Mouse (Mus musculus) stomach, postnatal 0 days (tissue): Measurements from ENCODE around the gene Rps6ka1.

Experiments used
- CTCF ChIP-seq: IDR thresholded peaks from 2 replicates; pipeline ENCODE4 v1.5.1; 2016; ENCODE audit warnings: antibody characterized with exemption, low read depth, mild to moderate bottlenecking, moderate library complexity
- EP300 ChIP-seq: optimal IDR thresholded peaks from 2 replicates; pipeline ENCODE3; 2016; ENCODE audit warnings: antibody characterized with exemption

GRCm38 (mm10) chr4:133897431-133897891 is 9.9 kb upstream of the Rps6ka1 start:
- TF ChIP-seq CTCF (no peak), EP300 (no peak)
